Mouse (Mus musculus): ENCODE data around the gene Nog. TPM values are rescaled to one million over a fixed set of nuclear protein-coding genes. Genes with fewer than 3 reads are reported as not detected.

Gene Nog
- total and polyA plus RNA-seq, 3 experiments = not detected

DNA sequence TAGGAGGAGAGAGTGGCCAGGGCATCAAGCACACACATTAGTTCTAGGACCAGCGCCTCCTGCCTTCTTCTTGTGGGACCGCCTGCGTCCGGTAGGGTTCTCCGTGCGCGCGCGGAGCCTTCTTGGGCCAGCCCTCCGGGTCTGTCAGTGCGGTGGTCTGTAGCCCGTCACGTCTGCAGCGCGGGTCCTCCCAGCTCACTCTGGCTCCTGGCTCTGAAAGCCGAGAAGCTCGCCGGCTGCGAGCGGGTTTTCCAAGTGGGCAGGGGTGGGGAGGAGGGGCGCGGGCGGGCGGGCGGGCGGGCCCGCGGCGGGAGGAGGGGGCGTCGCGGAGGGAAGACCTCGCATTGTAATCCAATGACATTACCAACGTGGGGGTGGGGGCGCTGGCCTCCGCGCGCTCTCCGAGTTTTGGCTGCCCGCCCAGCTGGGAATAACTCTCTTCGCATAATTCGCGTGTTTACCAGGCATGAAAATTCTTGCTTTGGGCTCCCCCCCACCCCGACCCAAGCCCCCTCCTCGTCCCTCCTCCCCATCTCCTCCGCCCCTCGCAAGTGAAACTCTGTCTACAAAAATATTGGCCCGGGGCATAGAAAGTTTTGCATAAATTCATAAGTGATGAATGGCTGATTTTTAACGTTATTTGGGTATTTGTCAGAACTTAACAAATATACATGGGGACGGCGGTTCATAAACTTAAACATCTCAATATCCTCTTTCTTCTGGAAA is 3.7 kb downstream of the Nog start:
- no peak for ATAC-seq (ENCODE audit: extremely low read depth, insufficient number of reproducible peaks, low FRiP score, poor library complexity, severe bottlenecking)

DNA sequence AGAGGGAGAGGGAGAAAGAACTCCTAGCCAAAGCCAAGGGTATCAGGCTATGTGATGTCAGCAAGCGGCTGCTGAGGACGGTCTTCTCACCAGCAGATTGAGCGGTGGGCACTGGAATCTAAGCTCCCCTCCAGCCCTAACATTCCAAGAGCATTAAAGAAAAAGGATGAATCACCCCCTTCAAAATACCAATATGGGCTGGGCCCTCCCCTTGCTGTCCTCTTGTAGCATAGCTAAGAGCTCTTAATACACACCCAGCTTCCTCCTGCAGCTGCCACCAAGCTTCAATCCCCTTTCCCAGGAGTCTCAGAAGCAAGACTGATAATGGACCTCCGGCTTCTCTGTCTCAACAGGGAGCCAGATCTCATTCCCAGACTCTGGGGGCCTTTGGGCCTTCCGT is 4.6 kb downstream of the Nog start:
- H3K9me3 ChIP-seq (replicated peaks) = peaks cover 71% of the 10 kb centered on the region
- TF ChIP-seq POLR2AphosphoS5 (IDR thresholded peaks at IDR 0.05; ENCODE audit: insufficient replicate concordance, low read depth, low read length) = no peak
- no peak for TF ChIP-seq GATA2 (IDR thresholded peaks at IDR 0.05; ENCODE audit: borderline replicate concordance, low read depth, low read length)
- TF ChIP-seq CTCF (IDR thresholded peaks at IDR 0.05; ENCODE audit: low read depth, low read length) = no peak
- TF ChIP-seq GATA1 (IDR thresholded peaks at IDR 0.05; ENCODE audit: borderline replicate concordance, low read length) = no peak
- no peak for TF ChIP-seq TAL1 (conservative IDR thresholded peaks at IDR 0.05; ENCODE audit: low read depth, low read length)
- no peaks in the 10 kb centered on the region for H3K4me1 ChIP-seq (ENCODE audit: insufficient read depth, low read depth, low read length)
- no peak overlapping the region for H3K4me3 ChIP-seq (ENCODE audit: low read depth, low read length)
- no peaks in the 10 kb centered on the region for H3K36me3 ChIP-seq (replicated peaks)
- H3K27me3 ChIP-seq (ENCODE audit: insufficient read depth, low read length) = no peaks in the 10 kb centered on the region
- DNase-seq (ENCODE audit: low spot score) = no peak
- no peak for ATAC-seq (ENCODE audit: extremely low read depth, insufficient number of reproducible peaks, low FRiP score, poor library complexity, severe bottlenecking)

More for the DNA sequence above, 3.7 kb downstream of the Nog start:
- H3K9me3 ChIP-seq (replicated peaks) = peaks cover 72% of the 10 kb centered on the region
- H3K4me1 ChIP-seq (ENCODE audit: insufficient read depth, low read depth, low read length) = no peaks in the 10 kb centered on the region
- H3K36me3 ChIP-seq (replicated peaks) = no peaks in the 10 kb centered on the region
- no peaks in the 10 kb centered on the region for H3K27me3 ChIP-seq (ENCODE audit: insufficient read depth, low read length)
- no peak overlapping the region for H3K4me3 ChIP-seq (ENCODE audit: low read depth, low read length)
- DNase-seq (ENCODE audit: low spot score) = no peak
- TF ChIP-seq CTCF (IDR thresholded peaks at IDR 0.05; ENCODE audit: low read depth, low read length) (no peak), POLR2AphosphoS5 (IDR thresholded peaks at IDR 0.05; ENCODE audit: insufficient replicate concordance, low read depth, low read length) (no peak), GATA2 (IDR thresholded peaks at IDR 0.05; ENCODE audit: borderline replicate concordance, low read depth, low read length) (no peak), GATA1 (IDR thresholded peaks at IDR 0.05; ENCODE audit: borderline replicate concordance, low read length) (no peak), TAL1 (conservative IDR thresholded peaks at IDR 0.05; ENCODE audit: low read depth, low read length) (no peak)

DNA sequence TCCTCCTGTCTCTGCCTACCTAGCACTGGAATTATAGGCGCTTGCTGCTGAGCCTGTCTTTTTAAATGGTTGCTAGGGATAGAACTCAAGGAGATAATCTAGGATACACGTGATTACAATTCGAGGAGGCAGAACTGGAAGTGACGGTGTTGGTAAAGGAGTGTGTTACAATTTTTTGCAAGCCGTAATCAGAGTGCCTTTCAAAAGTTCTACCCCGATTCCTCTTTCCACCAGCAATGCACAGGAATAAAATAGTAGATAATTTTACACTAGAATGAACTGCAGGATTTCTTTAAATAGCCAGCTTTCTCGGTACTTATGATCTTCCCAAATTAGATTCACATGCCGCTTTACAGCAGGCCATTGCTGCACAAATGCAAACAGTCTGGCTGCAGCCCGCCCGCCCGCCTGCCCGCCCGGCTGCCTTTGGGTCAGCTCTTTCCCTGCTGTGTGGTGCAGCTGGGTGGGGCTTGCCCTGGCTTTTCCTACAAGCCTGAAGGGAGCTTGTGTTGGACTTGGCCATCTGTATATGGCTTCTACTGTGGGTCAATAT is 32.2 kb downstream of the Nog start:
- H3K27me3 ChIP-seq (ENCODE audit: insufficient read depth, low read length) = no peaks in the 10 kb centered on the region
- no peaks in the 10 kb centered on the region for H3K4me1 ChIP-seq (ENCODE audit: insufficient read depth, low read depth, low read length)
- no peaks in the 10 kb centered on the region for H3K36me3 ChIP-seq (replicated peaks)
- no peak overlapping the region for H3K4me3 ChIP-seq (ENCODE audit: low read depth, low read length)
- ATAC-seq (ENCODE audit: extremely low read depth, insufficient number of reproducible peaks, low FRiP score, poor library complexity, severe bottlenecking) (no peak), DNase-seq (ENCODE audit: low spot score) (no peak)
- TF ChIP-seq GATA2 (IDR thresholded peaks at IDR 0.05; ENCODE audit: borderline replicate concordance, low read depth, low read length) (no peak), GATA1 (IDR thresholded peaks at IDR 0.05; ENCODE audit: borderline replicate concordance, low read length) (no peak), POLR2AphosphoS5 (IDR thresholded peaks at IDR 0.05; ENCODE audit: insufficient replicate concordance, low read depth, low read length) (no peak), TAL1 (conservative IDR thresholded peaks at IDR 0.05; ENCODE audit: low read depth, low read length) (no peak), CTCF (IDR thresholded peaks at IDR 0.05; ENCODE audit: low read depth, low read length) (no peak)
- peaks cover 32% of the 10 kb centered on the region for H3K9me3 ChIP-seq (replicated peaks)

DNA sequence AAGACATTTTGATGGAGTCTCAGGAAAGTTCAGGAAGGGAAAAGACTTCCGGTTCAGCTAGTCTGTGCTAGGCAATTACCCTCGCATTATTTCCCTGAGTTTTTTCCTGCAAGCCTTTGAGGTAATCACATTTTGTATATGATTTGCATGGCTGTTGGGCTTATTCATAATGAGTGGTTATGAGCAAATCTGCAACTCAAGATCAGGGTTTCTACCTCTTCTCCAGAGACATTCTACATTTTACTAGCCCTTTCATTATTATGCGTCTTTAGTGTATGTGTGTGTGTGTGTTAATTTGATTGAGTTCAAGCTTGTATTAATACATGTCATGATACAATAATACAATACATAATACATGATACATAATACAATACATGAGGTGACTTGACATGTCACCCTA is 34.6 kb downstream of the Nog start:
- H3K36me3 ChIP-seq (replicated peaks) = no peaks in the 10 kb centered on the region
- no peak overlapping the region for H3K4me3 ChIP-seq (ENCODE audit: low read depth, low read length)
- H3K4me1 ChIP-seq (ENCODE audit: insufficient read depth, low read depth, low read length) = no peaks in the 10 kb centered on the region
- no peaks in the 10 kb centered on the region for H3K27me3 ChIP-seq (ENCODE audit: insufficient read depth, low read length)
- peaks cover 40% of the 10 kb centered on the region for H3K9me3 ChIP-seq (replicated peaks)
- ATAC-seq (ENCODE audit: extremely low read depth, insufficient number of reproducible peaks, low FRiP score, poor library complexity, severe bottlenecking) (no peak), DNase-seq (ENCODE audit: low spot score) (no peak)
- TF ChIP-seq CTCF (IDR thresholded peaks at IDR 0.05; ENCODE audit: low read depth, low read length) (no peak), POLR2AphosphoS5 (IDR thresholded peaks at IDR 0.05; ENCODE audit: insufficient replicate concordance, low read depth, low read length) (no peak), TAL1 (conservative IDR thresholded peaks at IDR 0.05; ENCODE audit: low read depth, low read length) (no peak), GATA1 (IDR thresholded peaks at IDR 0.05; ENCODE audit: borderline replicate concordance, low read length) (no peak), GATA2 (IDR thresholded peaks at IDR 0.05; ENCODE audit: borderline replicate concordance, low read depth, low read length) (no peak)

GRCm38 (mm10) chr11:89265080-89265479 is 37.1 kb downstream of the Nog start:
- H3K27me3 ChIP-seq (ENCODE audit: insufficient read depth, low read length) = no peaks in the 10 kb centered on the region
- TF ChIP-seq GATA2 (IDR thresholded peaks at IDR 0.05; ENCODE audit: borderline replicate concordance, low read depth, low read length) (no peak), GATA1 (IDR thresholded peaks at IDR 0.05; ENCODE audit: borderline replicate concordance, low read length) (no peak), CTCF (IDR thresholded peaks at IDR 0.05; ENCODE audit: low read depth, low read length) (no peak), POLR2AphosphoS5 (IDR thresholded peaks at IDR 0.05; ENCODE audit: insufficient replicate concordance, low read depth, low read length) (no peak), TAL1 (conservative IDR thresholded peaks at IDR 0.05; ENCODE audit: low read depth, low read length) (no peak)
- no peaks in the 10 kb centered on the region for H3K36me3 ChIP-seq (replicated peaks)
- H3K9me3 ChIP-seq (replicated peaks) = peaks cover 45% of the 10 kb centered on the region
- ATAC-seq (ENCODE audit: extremely low read depth, insufficient number of reproducible peaks, low FRiP score, poor library complexity, severe bottlenecking) = no peak
- no peaks in the 10 kb centered on the region for H3K4me1 ChIP-seq (ENCODE audit: insufficient read depth, low read depth, low read length)
- H3K4me3 ChIP-seq (ENCODE audit: low read depth, low read length) = no peak overlapping the region
- DNase-seq (ENCODE audit: low spot score) = no peak

DNA sequence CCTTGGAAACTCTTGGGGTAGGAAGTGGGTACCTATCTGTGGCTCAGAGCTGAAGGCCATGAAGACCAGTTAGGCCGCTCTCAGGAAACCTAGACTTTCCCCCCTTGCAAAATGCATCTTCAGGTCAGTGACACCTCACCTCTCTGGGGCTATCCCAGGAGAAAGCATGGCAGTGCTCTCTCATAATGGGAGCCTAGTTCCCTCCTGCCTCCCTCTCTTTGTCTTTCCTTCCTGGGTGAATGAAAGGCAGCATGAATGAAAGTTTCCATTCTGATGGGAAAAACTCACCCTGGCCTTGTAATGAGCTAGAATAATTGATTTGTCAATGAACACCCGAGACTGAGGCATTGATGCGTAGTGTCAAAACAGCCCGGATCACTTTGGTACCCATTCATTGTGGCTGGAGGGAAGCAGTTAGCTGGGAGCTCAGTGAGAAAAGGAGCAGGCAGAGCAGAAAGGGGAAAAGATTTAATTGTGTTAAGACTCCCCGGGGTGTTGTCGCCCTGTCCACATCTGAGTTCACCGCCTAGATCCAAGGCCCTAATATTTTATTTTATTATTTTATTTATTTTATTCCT is 42.7 kb downstream of the Nog start:
- DNase-seq (ENCODE audit: low spot score) (no peak), ATAC-seq (ENCODE audit: extremely low read depth, insufficient number of reproducible peaks, low FRiP score, poor library complexity, severe bottlenecking) (no peak)
- Histone ChIP-seq H3K36me3 (replicated peaks) (no peaks in the 10 kb centered on the region), H3K4me1 (ENCODE audit: insufficient read depth, low read depth, low read length) (no peaks in the 10 kb centered on the region), H3K27me3 (ENCODE audit: insufficient read depth, low read length) (no peaks in the 10 kb centered on the region), H3K9me3 (replicated peaks) (peaks cover 59% of the 10 kb centered on the region), H3K4me3 (ENCODE audit: low read depth, low read length) (no peak overlapping the region)
- TF ChIP-seq POLR2AphosphoS5 (IDR thresholded peaks at IDR 0.05; ENCODE audit: insufficient replicate concordance, low read depth, low read length) = no peak
- no peak for TF ChIP-seq GATA1 (IDR thresholded peaks at IDR 0.05; ENCODE audit: borderline replicate concordance, low read length)
- TF ChIP-seq GATA2 (IDR thresholded peaks at IDR 0.05; ENCODE audit: borderline replicate concordance, low read depth, low read length) = no peak
- TF ChIP-seq CTCF (IDR thresholded peaks at IDR 0.05; ENCODE audit: low read depth, low read length) = no peak
